Mouse (Mus musculus) embryo, embryonic 9.5 days (tissue): Measurements from ENCODE around the gene Apoa2.
A peak's percentile ranks its signal among the peaks of the same experiment; 100 is the strongest.
"Not testable (repeated sequence)": the region's sequence is repeated elsewhere in the genome, so short reads cannot be mapped to it uniquely, and the experiment has no call there.

ENCODE experiments used
- DNase-seq: peaks from one replicate; pipeline ENCODE4 v3.0.0-alpha.2; 2017; ENCODE audit errors: extremely low spot score

The Apoa2 gene

GRCm38 (mm10) chr1:171235791-171236190 is 10.9 kb downstream of the Apoa2 start:
- no peak for DNase-seq

GRCm38 (mm10) chr1:171237438-171237837 is 12.6 kb downstream of the Apoa2 start:
- no peak for DNase-seq

- no peak for DNase-seq
Observed at GRCm38 (mm10) chr1:171238463-171238862, 13.6 kb downstream of the Apoa2 start.

GRCm38 (mm10) chr1:171239992-171240744 is 15.3 kb downstream of the Apoa2 start:
- no peak for DNase-seq

- DNase-seq, result no peak
Observed at GRCm38 (mm10) chr1:171240911-171241310, 16.1 kb downstream of the Apoa2 start.

- not testable (repeated sequence) for DNase-seq
Observed at GRCm38 (mm10) chr1:171241952-171242351, 17.1 kb downstream of the Apoa2 start.

GRCm38 (mm10) chr1:171245353-171245752 is 20.5 kb downstream of the Apoa2 start:
- no peak for DNase-seq

- DNase-seq, result peak; percentile 97
Observed at GRCm38 (mm10) chr1:171246709-171247452, 22.0 kb downstream of the Apoa2 start.

GRCm38 (mm10) chr1:171247453-171247841 is 22.6 kb downstream of the Apoa2 start:
- no peak for DNase-seq

- no peak for DNase-seq
Observed at GRCm38 (mm10) chr1:171247916-171248315, 23.1 kb downstream of the Apoa2 start.

- DNase-seq, result no peak
Observed at GRCm38 (mm10) chr1:171248386-171249226, 23.8 kb downstream of the Apoa2 start.

GRCm38 (mm10) chr1:171249913-171250600 is 25.2 kb downstream of the Apoa2 start, which contains the start of gene Adamts4:
TSS of gene Adamts4 (plus strand) at chr1:171250421.
- peak; percentile 58 for DNase-seq

- no peak for DNase-seq
Observed at GRCm38 (mm10) chr1:171250680-171251593, 26.1 kb downstream of the Apoa2 start, which contains the start of gene Ndufs2. TSS of gene Ndufs2 (minus strand) at chr1:171251388.

GRCm38 (mm10) chr1:171251594-171252324 is 26.9 kb downstream of the Apoa2 start:
- peak; percentile 80 for DNase-seq

GRCm38 (mm10) chr1:171252415-171252814 is 27.6 kb downstream of the Apoa2 start:
- no peak for DNase-seq

- DNase-seq, result no peak
Observed at GRCm38 (mm10) chr1:171256095-171256818, 31.4 kb downstream of the Apoa2 start.

GRCm38 (mm10) chr1:171256937-171257548 is 32.2 kb downstream of the Apoa2 start:
- DNase-seq, result peak; percentile 55

- no peak for DNase-seq
Observed at GRCm38 (mm10) chr1:171257781-171258180, 32.9 kb downstream of the Apoa2 start.
